Mouse (Mus musculus): ENCODE measurements around the gene Ttc7b. TPM values are rescaled to one million over a fixed set of nuclear protein-coding genes. Genes with fewer than 3 reads are reported as not detected.

Ttc7b gene
- polyA plus RNA-seq, 1 experiment from 2014 or later: 1.2 TPM

DNA sequence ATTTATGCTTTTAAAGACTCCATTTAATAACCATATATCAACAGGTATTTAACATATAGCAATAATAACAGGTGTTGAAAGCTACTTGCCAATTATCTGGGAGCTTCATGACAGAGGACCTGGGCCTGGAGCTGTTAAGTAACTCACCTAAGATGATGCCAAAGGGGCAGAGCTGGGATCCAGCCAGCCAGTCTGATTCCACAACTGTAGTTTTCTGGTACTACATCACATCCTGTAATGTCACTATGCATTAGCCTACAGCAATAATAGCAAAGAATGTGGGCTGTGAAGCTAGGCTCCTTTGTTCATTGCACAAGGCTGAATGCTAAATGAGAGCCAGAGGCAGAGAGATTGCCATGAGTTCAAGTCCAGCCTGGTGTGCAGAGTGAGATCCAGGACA lies 44.3 kb downstream of the Ttc7b start:
- Histone ChIP-seq H3K9ac (no peak overlapping the region), H3K4me2 (no peak overlapping the region), H3K4me3 (replicated peaks) (no peak overlapping the region), H3K27me3 (no peaks in the 10 kb centered on the region), H3K27ac (no peak overlapping the region), H3K36me3 (no peaks in the 10 kb centered on the region), H3K9me3 (replicated peaks) (no peaks in the 10 kb centered on the region), H3K4me1 (replicated peaks) (peaks cover 16% of the 10 kb centered on the region)
- no peak for ATAC-seq (ENCODE audit: low read depth)
- DNase-seq: no peak

DNA sequence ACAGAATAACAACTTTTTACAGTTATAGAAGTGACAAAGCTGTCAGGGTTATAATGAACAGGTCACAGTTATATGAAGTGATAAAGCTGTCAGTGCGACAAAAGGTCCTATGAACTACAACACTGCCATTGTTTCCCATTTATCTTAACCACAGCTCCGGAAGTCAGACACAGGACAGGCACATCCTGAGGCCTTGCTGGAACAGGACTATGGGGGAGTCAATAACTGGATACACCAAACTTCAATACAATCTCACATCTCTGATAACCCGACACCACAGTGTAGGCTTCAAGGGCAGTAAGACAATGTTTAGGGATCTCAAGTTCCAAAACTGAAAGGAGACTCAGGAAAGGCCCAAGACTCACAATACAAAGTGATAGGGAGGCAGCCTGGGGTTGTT lies 45.1 kb downstream of the Ttc7b start:
- Histone ChIP-seq H3K4me1 (replicated peaks) (peaks cover 16% of the 10 kb centered on the region), H3K27me3 (no peaks in the 10 kb centered on the region), H3K36me3 (no peaks in the 10 kb centered on the region), H3K9me3 (replicated peaks) (no peaks in the 10 kb centered on the region), H3K4me3 (replicated peaks) (no peak overlapping the region), H3K9ac (no peak overlapping the region), H3K4me2 (no peak overlapping the region), H3K27ac (no peak overlapping the region)
- 37% methylated on average over 3 of the region's 3 CpGs for WGBS (ENCODE audit: insufficient replicate concordance)
- ATAC-seq (ENCODE audit: low read depth): 0 out of 2 replicates have a peak, but pooled peaks have one; percentile 29
- DNase-seq: no peak

DNA sequence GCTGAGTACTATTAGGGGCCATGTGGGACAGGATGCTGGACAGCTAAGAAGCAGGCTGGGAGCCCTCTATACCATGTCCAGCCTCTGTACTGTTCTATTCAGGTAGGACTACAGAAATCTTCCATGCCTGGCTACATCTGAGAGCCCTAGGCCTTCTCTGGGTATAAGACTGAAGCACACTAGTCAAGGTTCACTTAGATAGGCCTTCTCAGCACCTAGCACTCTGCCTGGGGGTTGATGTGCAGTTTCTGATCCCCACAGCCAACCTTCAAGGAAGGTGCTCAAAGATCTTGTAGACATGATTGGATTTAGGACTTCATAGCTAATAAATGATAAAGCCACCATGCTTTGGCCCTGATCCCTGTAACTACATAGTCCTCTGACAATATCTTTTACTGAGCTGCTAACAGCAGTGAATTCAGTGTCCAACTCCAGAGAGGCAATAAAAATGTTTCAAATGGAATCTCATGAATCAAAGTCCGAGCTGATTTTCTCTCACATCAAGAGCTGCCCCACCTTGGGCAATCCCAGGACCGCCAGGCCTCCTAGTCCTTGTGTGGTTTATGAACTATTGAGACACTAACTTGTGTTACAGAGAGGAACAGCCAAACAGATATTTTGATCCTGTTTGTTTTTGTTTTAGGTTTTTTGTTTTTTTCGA lies 45.8 kb downstream of the Ttc7b start:
- Histone ChIP-seq H3K4me2 (no peak overlapping the region), H3K4me1 (replicated peaks) (peaks cover 12% of the 10 kb centered on the region; the same call in 1 of the 2 replicates), H3K9me3 (replicated peaks) (no peaks in the 10 kb centered on the region), H3K27me3 (no peaks in the 10 kb centered on the region), H3K9ac (no peak overlapping the region), H3K4me3 (replicated peaks) (no peak overlapping the region), H3K36me3 (no peaks in the 10 kb centered on the region), H3K27ac (no peak overlapping the region)
- 67% methylated on average over 3 of the region's 3 CpGs for WGBS (ENCODE audit: insufficient replicate concordance)
- DNase-seq (no peak), ATAC-seq (ENCODE audit: low read depth) (no peak)

DNA sequence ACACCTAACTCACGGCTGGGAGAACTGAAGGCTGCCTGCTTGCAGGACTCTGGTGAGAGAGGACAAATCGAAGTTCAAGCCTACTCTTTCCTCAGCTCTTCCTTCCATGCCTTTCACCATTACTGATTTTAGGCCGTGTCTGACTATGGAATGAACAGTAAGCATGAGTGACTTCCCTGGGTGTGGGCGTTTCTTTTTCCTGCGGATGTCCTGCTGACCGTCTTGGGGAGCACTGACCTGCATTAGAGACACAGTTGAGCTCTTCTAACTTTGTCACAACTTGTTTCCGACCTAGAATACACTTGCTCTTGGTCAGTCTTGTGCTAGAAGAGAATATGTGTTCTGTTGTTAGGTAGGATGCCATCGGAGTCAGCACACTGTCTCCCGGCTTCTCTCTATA lies 50.3 kb downstream of the Ttc7b start:
- no peaks in the 10 kb centered on the region for H3K36me3 ChIP-seq
- no peak overlapping the region for H3K9ac ChIP-seq
- DNase-seq (no peak), ATAC-seq (ENCODE audit: low read depth) (no peak)
- WGBS (ENCODE audit: insufficient replicate concordance): 65% methylated on average over 9 of the region's 9 CpGs
- H3K4me1 ChIP-seq (replicated peaks): no peaks in the 10 kb centered on the region
- no peak overlapping the region for H3K4me2 ChIP-seq
- H3K4me3 ChIP-seq (replicated peaks): no peak overlapping the region
- H3K9me3 ChIP-seq (replicated peaks): no peaks in the 10 kb centered on the region
- H3K27me3 ChIP-seq: no peaks in the 10 kb centered on the region
- H3K27ac ChIP-seq: no peak overlapping the region

DNA sequence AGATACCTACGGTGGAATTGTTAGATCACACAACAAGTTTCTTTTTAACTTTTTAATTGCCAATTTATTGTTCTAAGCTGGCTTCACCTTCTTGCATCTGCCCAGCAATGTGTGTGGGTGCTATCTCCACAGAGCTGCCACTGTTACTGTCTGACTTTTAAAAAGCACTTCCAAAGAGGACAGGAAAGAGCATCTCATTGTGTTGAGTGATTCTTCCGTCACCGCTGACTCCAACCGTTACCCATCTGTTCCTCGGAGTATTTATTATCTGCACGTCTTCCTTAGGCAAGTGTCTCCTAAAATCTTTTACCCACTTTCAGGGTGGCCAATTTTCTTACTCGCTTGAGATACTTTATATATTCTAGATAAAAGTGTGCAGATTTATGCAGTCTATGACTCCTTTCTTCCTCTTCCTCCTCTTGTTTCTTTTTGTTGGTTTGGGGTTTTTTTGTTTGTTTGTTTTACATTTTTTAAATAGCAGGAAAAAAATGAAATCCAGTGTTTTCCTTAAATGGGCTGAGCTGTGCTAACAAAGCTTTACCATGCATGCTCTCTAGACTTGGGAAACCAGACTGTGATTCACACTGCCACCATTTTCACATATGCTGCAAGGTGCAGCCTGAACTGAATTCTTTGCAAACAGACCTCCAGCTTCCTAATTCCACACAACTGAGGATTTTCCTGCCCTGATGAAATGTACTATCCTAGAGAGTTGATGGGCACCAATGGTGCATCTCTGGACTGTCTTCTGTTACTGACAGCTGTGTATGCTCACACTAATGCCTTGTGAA lies 50.9 kb downstream of the Ttc7b start:
- Histone ChIP-seq H3K9ac (no peak overlapping the region), H3K36me3 (no peaks in the 10 kb centered on the region), H3K4me3 (replicated peaks) (no peak overlapping the region), H3K4me1 (replicated peaks) (no peaks in the 10 kb centered on the region), H3K9me3 (replicated peaks) (no peaks in the 10 kb centered on the region), H3K27me3 (no peaks in the 10 kb centered on the region), H3K4me2 (no peak overlapping the region), H3K27ac (no peak overlapping the region)
- WGBS (ENCODE audit: insufficient replicate concordance): 74% methylated on average over 7 of the region's 7 CpGs
- ATAC-seq (ENCODE audit: low read depth) (no peak), DNase-seq (no peak)

DNA sequence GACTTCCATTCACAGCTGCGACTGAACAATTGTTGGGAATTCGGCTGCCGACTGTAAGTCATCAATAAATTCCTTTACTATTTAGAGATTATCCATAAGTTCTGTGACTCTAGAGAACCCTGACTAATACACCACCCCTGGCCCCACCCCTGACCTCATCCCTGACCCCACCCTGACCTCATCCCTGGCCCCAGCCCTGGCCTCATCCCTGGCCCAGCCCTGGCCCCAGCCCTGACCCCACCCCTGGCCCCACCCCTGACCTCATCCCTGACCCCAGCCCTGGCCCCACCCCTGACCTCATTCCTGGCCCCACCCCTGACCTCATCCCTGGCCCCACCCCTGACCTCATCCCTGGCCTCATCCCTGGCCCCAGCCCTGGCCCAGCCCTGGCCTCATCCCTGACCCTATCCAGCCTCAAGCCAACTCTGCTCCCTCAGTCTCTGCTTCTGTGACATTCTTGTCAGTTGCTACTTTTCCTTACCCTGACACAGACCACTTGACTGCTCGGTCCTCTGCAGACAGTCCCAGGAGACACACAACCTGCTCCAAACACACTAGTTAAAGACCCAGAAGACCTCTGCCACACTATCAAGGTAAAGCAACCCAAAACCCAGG lies 55.4 kb downstream of the Ttc7b start:
- Histone ChIP-seq H3K27me3 (no peaks in the 10 kb centered on the region), H3K4me2 (no peak overlapping the region), H3K9me3 (replicated peaks) (no peaks in the 10 kb centered on the region), H3K4me3 (replicated peaks) (no peak overlapping the region), H3K4me1 (replicated peaks) (no peaks in the 10 kb centered on the region), H3K27ac (no peak overlapping the region), H3K9ac (no peak overlapping the region), H3K36me3 (no peaks in the 10 kb centered on the region)
- ATAC-seq (ENCODE audit: low read depth): peak; percentile 61; the same call in 1 of the 2 replicates
- no peak for DNase-seq
- WGBS (ENCODE audit: insufficient replicate concordance): 81% methylated on average over 2 of the region's 4 CpGs

DNA sequence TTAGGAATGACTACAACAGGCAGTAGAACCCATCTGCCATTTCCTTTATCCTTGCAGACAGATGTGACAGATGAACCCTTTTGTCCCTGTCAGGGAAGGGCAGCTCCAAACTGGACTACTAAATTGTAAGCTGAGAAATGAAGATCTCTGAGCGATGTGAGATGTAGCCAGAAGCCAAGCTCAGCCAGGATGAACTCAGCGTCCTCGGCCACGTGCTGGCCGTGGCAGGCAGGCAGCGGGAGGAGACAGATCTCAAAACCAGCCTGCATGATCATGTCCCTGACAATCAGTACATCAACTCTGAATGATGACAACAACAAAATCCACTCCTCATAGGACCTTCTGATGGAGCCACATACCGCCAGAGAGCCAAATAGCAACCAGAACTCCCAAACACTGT lies 62.9 kb downstream of the Ttc7b start:
- 78% methylated on average over 7 of the region's 7 CpGs for WGBS (ENCODE audit: insufficient replicate concordance)
- Histone ChIP-seq H3K27ac (no peak overlapping the region), H3K27me3 (no peaks in the 10 kb centered on the region), H3K9ac (no peak overlapping the region), H3K4me3 (replicated peaks) (no peak overlapping the region), H3K36me3 (0 out of 2 replicates have a peak, but pooled peaks cover 3% of the 10 kb centered on the region), H3K4me2 (no peak overlapping the region), H3K9me3 (replicated peaks) (no peaks in the 10 kb centered on the region), H3K4me1 (replicated peaks) (no peaks in the 10 kb centered on the region)
- no peak for DNase-seq
- ATAC-seq (ENCODE audit: low read depth): no peak

DNA sequence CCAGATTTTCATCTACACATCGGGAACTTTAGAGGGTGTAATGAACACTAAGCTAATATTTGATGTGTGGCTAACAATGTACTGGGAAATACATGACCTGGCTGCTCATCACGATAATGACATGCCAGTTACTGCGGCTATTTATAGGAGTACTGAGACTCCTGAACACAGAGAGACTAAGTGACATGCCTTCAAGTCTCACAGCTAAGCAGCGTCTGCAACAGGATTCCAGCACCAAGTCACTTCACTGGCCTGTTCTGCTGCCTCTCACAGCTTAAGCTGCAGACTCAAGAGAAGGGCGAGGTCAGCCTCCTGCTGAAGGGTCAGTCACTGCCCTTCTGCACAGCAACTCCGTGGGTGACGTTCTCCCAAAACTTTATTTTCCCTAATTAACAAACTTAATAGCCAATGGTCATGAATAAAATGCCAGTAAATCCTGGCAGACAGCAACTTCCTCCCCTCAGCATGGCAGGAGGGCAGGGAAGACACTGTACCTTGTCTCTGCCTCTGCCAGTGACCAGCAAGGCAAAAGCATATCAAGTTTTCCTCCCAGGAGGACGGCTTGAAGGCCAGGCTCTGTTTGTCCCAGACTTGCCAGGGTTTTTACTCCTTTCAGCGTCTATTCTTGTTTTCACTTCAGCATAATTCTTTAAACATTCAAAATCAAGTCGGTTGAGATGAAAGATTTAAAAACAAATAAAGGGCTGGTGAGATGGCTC lies 64.2 kb downstream of the Ttc7b start:
- Histone ChIP-seq H3K27me3 (no peaks in the 10 kb centered on the region), H3K9ac (no peak overlapping the region), H3K4me3 (replicated peaks) (no peak overlapping the region), H3K4me1 (replicated peaks) (no peaks in the 10 kb centered on the region), H3K9me3 (replicated peaks) (no peaks in the 10 kb centered on the region), H3K4me2 (no peak overlapping the region), H3K36me3 (0 out of 2 replicates have a peak, but pooled peaks cover 3% of the 10 kb centered on the region), H3K27ac (no peak overlapping the region)
- no peak for DNase-seq
- 66% methylated on average over 10 of the region's 10 CpGs for WGBS (ENCODE audit: insufficient replicate concordance)
- no peak for ATAC-seq (ENCODE audit: low read depth)

DNA sequence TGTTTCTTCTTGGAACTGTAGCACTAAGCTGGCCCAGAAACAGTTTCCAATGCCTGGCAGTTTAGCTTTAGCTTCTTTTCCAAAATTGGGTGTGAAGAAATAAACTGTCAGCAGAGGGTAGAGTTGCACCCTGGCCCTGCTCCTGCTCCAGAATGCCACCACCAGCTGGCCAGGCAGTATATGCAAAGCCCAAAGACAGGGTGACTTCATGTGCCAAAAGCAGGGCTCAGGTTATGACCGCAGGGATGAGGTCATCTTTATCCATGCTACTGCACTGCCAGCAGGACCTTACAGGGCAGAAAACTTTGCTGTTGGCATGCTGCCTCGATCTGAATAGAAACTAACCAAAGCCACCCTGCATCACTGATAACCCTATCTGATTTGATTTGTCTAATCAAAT lies 65.2 kb downstream of the Ttc7b start:
- ATAC-seq (ENCODE audit: low read depth) (no peak), DNase-seq (no peak)
- Histone ChIP-seq H3K4me3 (replicated peaks) (no peak overlapping the region), H3K36me3 (0 out of 2 replicates have a peak, but pooled peaks cover 3% of the 10 kb centered on the region), H3K9ac (no peak overlapping the region), H3K4me1 (replicated peaks) (no peaks in the 10 kb centered on the region), H3K27ac (no peak overlapping the region), H3K9me3 (replicated peaks) (no peaks in the 10 kb centered on the region), H3K27me3 (no peaks in the 10 kb centered on the region), H3K4me2 (no peak overlapping the region)
- WGBS (ENCODE audit: insufficient replicate concordance): 72% methylated on average over 2 of the region's 2 CpGs

DNA sequence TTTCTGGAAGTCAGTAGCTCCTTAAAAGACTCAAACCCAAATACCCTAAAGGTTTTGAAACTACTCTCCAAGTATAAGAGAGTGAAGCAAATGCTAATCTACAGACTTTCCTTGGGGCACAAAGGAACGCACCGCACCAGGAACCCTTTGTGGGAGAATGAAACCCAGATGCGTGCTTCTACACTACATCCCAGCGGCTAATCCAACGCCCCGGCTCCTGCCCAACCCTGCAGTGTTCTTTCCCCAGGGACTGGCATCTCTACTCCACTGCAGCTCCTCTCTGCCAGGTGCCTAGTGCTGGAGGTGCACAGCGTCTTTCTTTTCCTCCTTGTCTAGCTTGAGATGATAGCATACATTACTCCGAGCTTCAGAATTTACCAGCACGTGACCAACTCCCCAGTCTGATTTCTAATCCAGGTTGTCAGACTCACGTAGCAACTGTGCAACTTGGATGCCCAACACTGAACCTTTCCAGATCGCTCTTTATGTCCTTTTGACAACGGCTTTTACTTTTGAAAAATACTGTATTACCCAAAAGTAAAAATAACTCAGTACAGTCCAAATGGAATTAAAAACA lies 72.8 kb downstream of the Ttc7b start:
- Histone ChIP-seq H3K9ac (no peak overlapping the region), H3K36me3 (no peaks in the 10 kb centered on the region), H3K27ac (no peak overlapping the region), H3K9me3 (replicated peaks) (no peaks in the 10 kb centered on the region), H3K4me1 (replicated peaks) (no peaks in the 10 kb centered on the region), H3K4me3 (replicated peaks) (no peak overlapping the region), H3K4me2 (no peak overlapping the region), H3K27me3 (no peaks in the 10 kb centered on the region)
- ATAC-seq (ENCODE audit: low read depth): no peak
- no peak for DNase-seq
- WGBS (ENCODE audit: insufficient replicate concordance): 77% methylated on average over 12 of the region's 12 CpGs

DNA sequence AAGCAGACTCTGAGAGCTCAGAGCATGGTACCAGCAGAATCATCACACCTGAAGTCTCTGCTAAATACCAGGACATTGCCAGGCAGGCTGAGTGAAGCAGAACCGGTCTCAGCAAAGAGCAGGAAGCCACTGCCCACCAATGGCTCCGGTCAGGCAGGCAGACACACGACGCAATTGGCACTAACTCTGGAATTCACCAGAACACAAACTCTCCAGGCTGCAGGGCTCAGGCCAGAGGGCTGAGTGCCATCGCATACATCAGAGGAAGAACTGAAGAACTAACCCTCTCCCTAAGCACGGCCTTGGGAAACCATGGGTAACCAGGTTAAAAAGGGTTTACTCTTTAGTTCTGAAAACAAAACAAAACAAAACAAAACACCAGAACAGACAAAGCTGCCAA lies 73.5 kb downstream of the Ttc7b start:
- no peaks in the 10 kb centered on the region for H3K4me1 ChIP-seq (replicated peaks)
- no peaks in the 10 kb centered on the region for H3K27me3 ChIP-seq
- DNase-seq (no peak), ATAC-seq (ENCODE audit: low read depth) (no peak)
- H3K4me2 ChIP-seq: no peak overlapping the region
- H3K4me3 ChIP-seq (replicated peaks): no peak overlapping the region
- no peak overlapping the region for H3K27ac ChIP-seq
- H3K9ac ChIP-seq: no peak overlapping the region
- 72% methylated on average over 6 of the region's 6 CpGs for WGBS (ENCODE audit: insufficient replicate concordance)
- no peaks in the 10 kb centered on the region for H3K36me3 ChIP-seq
- H3K9me3 ChIP-seq (replicated peaks): no peaks in the 10 kb centered on the region
